1 mouse cellular context compared by ENCODE assay signal in the genomic region with DNA sequence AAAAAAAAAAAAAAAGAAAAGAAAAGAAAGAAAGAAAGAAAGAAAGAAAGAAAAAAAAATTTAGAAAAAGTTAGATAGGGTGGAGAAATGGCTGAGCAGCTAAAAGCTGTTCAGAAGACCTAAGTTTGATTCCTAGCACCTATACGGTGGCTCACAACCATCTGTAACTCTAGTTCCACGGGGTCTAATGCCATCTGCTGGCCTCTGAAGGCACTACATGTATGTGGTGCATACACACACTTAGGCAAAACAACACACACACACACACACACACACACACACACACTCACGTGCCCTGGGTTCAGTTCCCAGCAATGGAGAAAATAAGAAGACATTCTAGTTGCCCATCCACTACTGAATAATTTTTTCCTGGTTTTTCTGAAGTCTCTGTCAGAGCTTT.
A peak's percentile ranks its signal among the peaks of the same experiment; 100 is the strongest.
TF ChIP-seq lines count a peak whose summit lies in the region.

No protein-coding gene starts in this region.

TF ChIP-seq in CH12.LX, 34 proteins besides CTCF, POLR2A, EP300 and RAD21:
- no peak for TF ChIP-seq ZMIZ1 (IDR thresholded peaks at IDR 0.05; ENCODE audit: low read depth, low read length)
- no peak for TF ChIP-seq KAT2A (IDR thresholded peaks at IDR 0.05; ENCODE audit: insufficient replicate concordance, low read length)
- no peak for TF ChIP-seq RCOR1 (conservative IDR thresholded peaks at IDR 0.05; ENCODE audit: low read depth, low read length)
- no peak for TF ChIP-seq SIN3A (IDR thresholded peaks at IDR 0.05; ENCODE audit: low read length)
- no peak for TF ChIP-seq UBTF (IDR thresholded peaks at IDR 0.05; ENCODE audit: low read depth, low read length)
- TF ChIP-seq SMC3 (IDR thresholded peaks at IDR 0.05; ENCODE audit: low read depth, low read length), result peak; percentile 22; the same call in 1 of the 2 replicates
- TF ChIP-seq MXI1 (IDR thresholded peaks at IDR 0.05; ENCODE audit: low read depth, low read length), result no peak
TF ChIP-seq in CH12.LX: peak in this region for 1.
